Mouse (Mus musculus) activated CD4-positive, CD25-positive, alpha-beta regulatory T cell, adult 4 months (primary cell): ENCODE measurements around the gene Zfp990. TPM values are rescaled to one million over a fixed set of nuclear protein-coding genes. Genes with fewer than 3 reads are reported as not detected.
"Not testable (repeated sequence)": the region's sequence is repeated elsewhere in the genome, so short reads cannot be mapped to it uniquely, and the experiment has no call there.

Experiments
- ATAC-seq: one replicate; pipeline ENCODE4 v1.8.0; 2017
- polyA plus RNA-seq, 2 experiments: library from polyadenylated mRNA; unstranded; fragments of 100-300 nt; shearing (Covaris generic); gene quantifications; one replicate each; pipeline ENCODE4 v1.2.1; 2017

The Zfp990 gene
- 1 to 10 TPM in 1 of 2 experiments, not detected in 1; 9.8 TPM for polyA plus RNA-seq

- not testable (repeated sequence) for ATAC-seq
These were observed at the start of gene Zfp990 for GRCm38 (mm10) chr4:145510459-145510858. Gene Zfp990, plus strand, starts transcription at chr4:145510759.

- ATAC-seq: peak; percentile 23
These were observed 46.9 kb upstream of the Zfp990 start for GRCm38 (mm10) chr4:145463553-145464253.

GRCm38 (mm10) chr4:145478128-145478527 is 32.4 kb upstream of the Zfp990 start:
- ATAC-seq: no peak

- ATAC-seq: not testable (repeated sequence)
These were observed 29.9 kb upstream of the Zfp990 start for GRCm38 (mm10) chr4:145480699-145481098.

GRCm38 (mm10) chr4:145489396-145489795 is 21.2 kb upstream of the Zfp990 start:
- ATAC-seq: no peak

- no peak for ATAC-seq
These were observed 18.4 kb upstream of the Zfp990 start for GRCm38 (mm10) chr4:145492132-145492531.

GRCm38 (mm10) chr4:145493316-145493715 is 17.2 kb upstream of the Zfp990 start:
- ATAC-seq: not testable (repeated sequence)

GRCm38 (mm10) chr4:145514637-145515036 is 4.1 kb downstream of the Zfp990 start:
- ATAC-seq: not testable (repeated sequence)

- not testable (repeated sequence) for ATAC-seq
These were observed 5.4 kb downstream of the Zfp990 start for GRCm38 (mm10) chr4:145515776-145516565.

- not testable (repeated sequence) for ATAC-seq
These were observed 6.8 kb downstream of the Zfp990 start for GRCm38 (mm10) chr4:145517391-145517790.

- not testable (repeated sequence) for ATAC-seq
These were observed 33.3 kb downstream of the Zfp990 start for GRCm38 (mm10) chr4:145543861-145544260.

GRCm38 (mm10) chr4:145545106-145545505 is 34.5 kb downstream of the Zfp990 start:
- ATAC-seq: not testable (repeated sequence)

- ATAC-seq: not testable (repeated sequence)
These were observed 35.3 kb downstream of the Zfp990 start for GRCm38 (mm10) chr4:145545734-145546349.

GRCm38 (mm10) chr4:145546477-145546876 is 35.9 kb downstream of the Zfp990 start:
- ATAC-seq: not testable (repeated sequence)

GRCm38 (mm10) chr4:145556680-145557079 is 46.1 kb downstream of the Zfp990 start:
- ATAC-seq: no peak

- ATAC-seq: no peak
These were observed 49.0 kb downstream of the Zfp990 start for GRCm38 (mm10) chr4:145559505-145560099.

- peak; percentile 36 for ATAC-seq
These were observed 53.7 kb downstream of the Zfp990 start for GRCm38 (mm10) chr4:145564111-145564821.

- ATAC-seq: not testable (repeated sequence)
These were observed 59.9 kb downstream of the Zfp990 start for GRCm38 (mm10) chr4:145570461-145570860.

- not testable (repeated sequence) for ATAC-seq
These were observed 66.1 kb downstream of the Zfp990 start for GRCm38 (mm10) chr4:145576623-145577022.

- ATAC-seq: not testable (repeated sequence)
These were observed 69.8 kb downstream of the Zfp990 start for GRCm38 (mm10) chr4:145580333-145580732.

- peak; percentile 87 for ATAC-seq
These were observed 74.5 kb downstream of the Zfp990 start, which contains the start of gene Gm13212 for GRCm38 (mm10) chr4:145585078-145585477. Gene Gm13212, plus strand, starts transcription at chr4:145585166.

GRCm38 (mm10) chr4:145586046-145586445 is 75.5 kb downstream of the Zfp990 start:
- ATAC-seq: peak; percentile 20
